Mouse (Mus musculus) olfactory bulb, adult 2 months (tissue): ENCODE measurements around the gene Hist2h2ab. TPM values are rescaled to one million over a fixed set of nuclear protein-coding genes. Genes with fewer than 3 reads are reported as not detected.

ENCODE experiments used
- H3K27ac ChIP-seq: fragments of 200-500 bp; 2 replicates; pipeline ENCODE4 v1.5.1; 2012; ENCODE audit warnings: low read depth, low read length; ENCODE audit not compliant: insufficient read depth
- H3K4me1 ChIP-seq: fragments of 200-500 bp; 2 replicates; pipeline ENCODE4 v1.6.1; 2012; ENCODE audit warnings: low read length; ENCODE audit not compliant: control insufficient read depth, insufficient read depth
- H3K4me3 ChIP-seq: fragments of 200-500 bp; 2 replicates; pipeline ENCODE4 v1.5.1; 2012; ENCODE audit warnings: mild to moderate bottlenecking, low read depth, low read length, moderate library complexity; ENCODE audit not compliant: insufficient read depth
- CTCF ChIP-seq: fragments of 200-500 bp; IDR thresholded peaks from 2 replicates; pipeline ENCODE4 v1.5.1; 2012; ENCODE audit warnings: low read depth, mild to moderate bottlenecking, low read length, moderate library complexity; ENCODE audit not compliant: insufficient read depth
- POLR2A ChIP-seq: fragments of 200-500 bp; IDR thresholded peaks from 2 replicates; pipeline ENCODE4 v1.6.1; 2012; ENCODE audit warnings: mild to moderate bottlenecking, low read depth, low read length, moderate library complexity; ENCODE audit not compliant: insufficient read depth
- WGBS: fragments of 180-500 bp; shearing (Covaris S2); methylation state at CpG from one replicate; pipeline ENCODE4 v1.1.7; 2018; 5-methylcytosine and 5-hydroxymethylcytosine counted together
- polyA plus RNA-seq: library from polyadenylated mRNA; stranded (reverse); fragments of >200 nt; gene quantifications from 2 replicates; pipeline ENCODE4 v1.2.4, GENCODE M21; 2012; ENCODE audit warnings: low replicate concordance; ENCODE audit not compliant: missing spikeins, insufficient read depth, insufficient read length

Gene Hist2h2ab
- polyA plus RNA-seq, 1 experiment, result not detected

GRCm38 (mm10) chr3:96261623-96262022 is 42.0 kb downstream of the Hist2h2ab start:
- no peak for TF ChIP-seq POLR2A
- TF ChIP-seq CTCF, result no peak
- Histone ChIP-seq H3K4me1 (peaks cover 7% of the 10 kb centered on the region), H3K4me3 (no peak overlapping the region), H3K27ac (peak overlapping the region; percentile 97)
- WGBS, result 33% methylated on average over 3 of the region's 3 CpGs

- WGBS, result under 1% methylated on average over 19 of the region's 19 CpGs
- TF ChIP-seq CTCF (no peak), POLR2A (no peak)
- Histone ChIP-seq H3K4me3 (peak overlapping the region; percentile 86), H3K4me1 (peaks cover 7% of the 10 kb centered on the region), H3K27ac (peak overlapping the region; percentile 97)
Measured at GRCm38 (mm10) chr3:96262216-96262875, 42.7 kb downstream of the Hist2h2ab start.

- Histone ChIP-seq H3K27ac (peak within 1 kb of the TSS; percentile 97), H3K4me1 (peaks cover 7% of the 10 kb centered on the region), H3K4me3 (peak within 1 kb of the TSS; percentile 86)
- TF ChIP-seq CTCF, result no peak
- peak; percentile 96 for TF ChIP-seq POLR2A
- under 1% methylated on average over 40 of the region's 40 CpGs for WGBS
Measured at GRCm38 (mm10) chr3:96262979-96263550, 43.4 kb downstream of the Hist2h2ab start, which contains the start of gene Hist2h4. TSS of gene Hist2h4 (minus strand) at chr3:96263311.

- Histone ChIP-seq H3K4me1 (peaks cover 5% of the 10 kb centered on the region), H3K27ac (peak overlapping the region; percentile 97), H3K4me3 (peak overlapping the region; percentile 57)
- WGBS, result under 1% methylated on average over 27 of the region's 27 CpGs
- peak; percentile 14 for TF ChIP-seq CTCF
- TF ChIP-seq POLR2A, result no peak
Measured at GRCm38 (mm10) chr3:96263558-96264403, 44.1 kb downstream of the Hist2h2ab start.

GRCm38 (mm10) chr3:96264404-96264949 is 44.8 kb downstream of the Hist2h2ab start:
- Histone ChIP-seq H3K4me3 (no peak overlapping the region), H3K4me1 (peaks cover 5% of the 10 kb centered on the region), H3K27ac (peak overlapping the region; percentile 97)
- TF ChIP-seq CTCF (no peak), POLR2A (no peak)
- WGBS, result 54% methylated on average over 7 of the region's 7 CpGs

GRCm38 (mm10) chr3:96266132-96266710 is 46.6 kb downstream of the Hist2h2ab start:
- peaks cover 5% of the 10 kb centered on the region for H3K4me1 ChIP-seq
- 93% methylated on average over 8 of the region's 8 CpGs for WGBS
- TF ChIP-seq POLR2A (no peak), CTCF (no peak)
- no peak overlapping the region for H3K27ac ChIP-seq
- no peak overlapping the region for H3K4me3 ChIP-seq

- no peak for TF ChIP-seq POLR2A
- no peak for TF ChIP-seq CTCF
- Histone ChIP-seq H3K4me1 (peaks cover 3% of the 10 kb centered on the region; the same call in 1 of the 2 replicates), H3K27ac (peak overlapping the region; percentile 41; the same call in 1 of the 2 replicates), H3K4me3 (no peak overlapping the region)
- WGBS, result 64% methylated on average over 4 of the region's 4 CpGs
Measured at GRCm38 (mm10) chr3:96267541-96267940, 47.9 kb downstream of the Hist2h2ab start.

- H3K4me3 ChIP-seq, result peak within 1 kb of the TSS; percentile 86
- H3K4me1 ChIP-seq, result peaks cover 3% of the 10 kb centered on the region; the same call in 1 of the 2 replicates
- H3K27ac ChIP-seq, result peak within 1 kb of the TSS; percentile 98
- WGBS, result 5% methylated on average over 30 of the region's 30 CpGs
- TF ChIP-seq POLR2A (peak; percentile 86), CTCF (no peak)
Measured at GRCm38 (mm10) chr3:96268051-96268775, 48.5 kb downstream of the Hist2h2ab start, which contains the start of gene Hist2h3b. TSS of gene Hist2h3b (plus strand) at chr3:96268654.
